Mouse (Mus musculus): ENCODE data around the gene Zbtb39. TPM values are rescaled to one million over a fixed set of nuclear protein-coding genes. Genes with fewer than 3 reads are reported as not detected.

The Zbtb39 gene
- polyA plus RNA-seq, 1 experiment from 2014 or later = 0.82 TPM

Other genes starting within 250 kb of the Zbtb39 start
- gene Stac3, start 237.9 kb upstream of the Zbtb39 start, polyA plus RNA-seq (2015; fragmentation: Nextera tagmentation; extraction: Ambion mirVana) = 1.0 and 1.2 TPM in 2 replicates
- 20.7 and 42.1 TPM in 2 replicates for gene Ndufa4l2, start 224.6 kb upstream of the Zbtb39 start, polyA plus RNA-seq (2015; fragmentation: Nextera tagmentation; extraction: Ambion mirVana)
- 138 and 159 TPM in 2 replicates for gene Shmt2, start 217.1 kb upstream of the Zbtb39 start, polyA plus RNA-seq (2015; fragmentation: Nextera tagmentation; extraction: Ambion mirVana)
- gene Nxph4, start 205.0 kb upstream of the Zbtb39 start, polyA plus RNA-seq (2015; fragmentation: Nextera tagmentation; extraction: Ambion mirVana) = 0.07 TPM in 1 of 2 replicates, not detected in the other
- gene Lrp1, start 118.4 kb upstream of the Zbtb39 start, polyA plus RNA-seq (2015; fragmentation: Nextera tagmentation; extraction: Ambion mirVana) = 23.2 and 31.1 TPM in 2 replicates
- gene Stat6, start 96.6 kb upstream of the Zbtb39 start, polyA plus RNA-seq (2015; fragmentation: Nextera tagmentation; extraction: Ambion mirVana) = 14.3 and 15.6 TPM in 2 replicates
- gene Nemp1, start 72.6 kb upstream of the Zbtb39 start, polyA plus RNA-seq (2015; fragmentation: Nextera tagmentation; extraction: Ambion mirVana) = 5.3 and 5.7 TPM in 2 replicates
- gene Nab2, start 71.0 kb upstream of the Zbtb39 start, polyA plus RNA-seq (2015; fragmentation: Nextera tagmentation; extraction: Ambion mirVana) = 2.9 and 3.5 TPM in 2 replicates
- 0.08 and 0.12 TPM in 2 replicates for gene Myo1a, start 34.4 kb upstream of the Zbtb39 start, polyA plus RNA-seq (2015; fragmentation: Nextera tagmentation; extraction: Ambion mirVana)
- 15.3 and 18.4 TPM in 2 replicates for gene Tac2, start 15.1 kb upstream of the Zbtb39 start, polyA plus RNA-seq (2015; fragmentation: Nextera tagmentation; extraction: Ambion mirVana)
- gene Gpr182, start 12.2 kb downstream of the Zbtb39 start, polyA plus RNA-seq (2015; fragmentation: Nextera tagmentation; extraction: Ambion mirVana) = 12.0 and 13.7 TPM in 2 replicates
- 0.17 and 0.22 TPM in 2 replicates for gene Rdh1, start 20.2 kb downstream of the Zbtb39 start, polyA plus RNA-seq (2015; fragmentation: Nextera tagmentation; extraction: Ambion mirVana)
- gene Rdh16f1, start 20.2 kb downstream of the Zbtb39 start, polyA plus RNA-seq (2015; fragmentation: Nextera tagmentation; extraction: Ambion mirVana) = 0.13 and 0.17 TPM in 2 replicates
- not detected in 2 replicates for gene Rdh9, start 36.8 kb downstream of the Zbtb39 start, polyA plus RNA-seq (2015; fragmentation: Nextera tagmentation; extraction: Ambion mirVana)
- 0.03 TPM in 1 of 2 replicates, not detected in the other for gene Rdh16, start 61.6 kb downstream of the Zbtb39 start, polyA plus RNA-seq (2015; fragmentation: Nextera tagmentation; extraction: Ambion mirVana)
- 0.05 TPM in 1 of 2 replicates, not detected in the other for gene Rdh19, start 110.4 kb downstream of the Zbtb39 start, polyA plus RNA-seq (2015; fragmentation: Nextera tagmentation; extraction: Ambion mirVana)
- gene Rdh16f2, start 126.9 kb downstream of the Zbtb39 start, polyA plus RNA-seq (2015; fragmentation: Nextera tagmentation; extraction: Ambion mirVana) = 0.29 and 0.68 TPM in 2 replicates
- 8.8 and 15.7 TPM in 2 replicates for gene Rdh7, start 149.3 kb downstream of the Zbtb39 start, polyA plus RNA-seq (2015; fragmentation: Nextera tagmentation; extraction: Ambion mirVana)
- not detected in 2 replicates for gene Sdr9c7, start 159.0 kb downstream of the Zbtb39 start, polyA plus RNA-seq (2015; fragmentation: Nextera tagmentation; extraction: Ambion mirVana)

All from liver, embryonic 15.5 days (tissue).